In the genomic region with DNA sequence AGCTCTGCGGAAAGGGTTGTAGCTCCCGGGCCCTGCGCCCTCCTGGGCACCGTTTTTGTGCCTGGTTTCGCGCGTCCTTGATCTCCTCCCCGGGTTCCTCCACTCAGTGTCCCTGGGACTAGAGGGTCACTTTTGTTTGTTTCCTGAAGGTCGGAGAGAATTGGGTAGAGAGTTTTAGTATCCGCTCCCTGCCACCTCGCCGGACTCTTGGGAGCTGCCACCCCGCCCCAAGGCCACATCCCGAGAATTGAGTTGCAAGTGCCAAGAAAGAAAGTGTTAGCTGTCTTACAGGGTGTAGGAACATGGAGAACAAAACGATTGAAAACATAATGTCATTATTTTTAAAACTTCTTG, we compare ENCODE assay signal across 8 mouse cellular contexts. TPM values are rescaled to one million over a fixed set of nuclear protein-coding genes. Genes with fewer than 3 reads are reported as not detected.
A peak's percentile ranks its signal among the peaks of the same experiment; 100 is the strongest.
DNase-seq lines count a peak whose midpoint lies in the region; ATAC-seq lines count a peak whose summit lies in the region.

No protein-coding gene starts in this region.

- no peak for DNase-seq in lung, postnatal 14 days
- DNase-seq in cerebellum, postnatal 10 days, result no peak
- no peak for DNase-seq in urinary bladder, postnatal 14 days (ENCODE audit: low spot score)

- H3K4me1 ChIP-seq in lung, embryonic 15.5 days, result peaks cover 14% of the 10 kb centered on the region
- peaks cover 16% of the 10 kb centered on the region for H3K4me1 ChIP-seq in embryonic facial prominence, embryonic 15.5 days
- peaks cover 5% of the 10 kb centered on the region; the same call in 1 of the 2 replicates for H3K4me1 ChIP-seq in intestine, embryonic 16.5 days (ENCODE audit: control insufficient read depth, insufficient read depth, low read length)
- H3K4me1 ChIP-seq in neural tube, embryonic 12.5 days, result peaks cover 10% of the 10 kb centered on the region

- peak overlapping the region; percentile 64 for H3K4me2 ChIP-seq in lung, embryonic 15.5 days
- peak overlapping the region; percentile 58 for H3K4me2 ChIP-seq in embryonic facial prominence, embryonic 15.5 days (replicated peaks)
- peak overlapping the region; percentile 67 for H3K4me2 ChIP-seq in intestine, embryonic 16.5 days (ENCODE audit: low read depth, low read length)
- peak overlapping the region; percentile 72 for H3K4me2 ChIP-seq in neural tube, embryonic 12.5 days (replicated peaks)

- no peaks in the 10 kb centered on the region for H3K9me3 ChIP-seq in lung, embryonic 15.5 days
- no peaks in the 10 kb centered on the region for H3K9me3 ChIP-seq in embryonic facial prominence, embryonic 15.5 days (replicated peaks)
- H3K9me3 ChIP-seq in intestine, embryonic 16.5 days (ENCODE audit: control insufficient read depth, low read length), result no peaks in the 10 kb centered on the region
- no peaks in the 10 kb centered on the region for H3K9me3 ChIP-seq in neural tube, embryonic 12.5 days

- H3K27me3 ChIP-seq in lung, embryonic 15.5 days, result no peaks in the 10 kb centered on the region
- no peaks in the 10 kb centered on the region for H3K27me3 ChIP-seq in embryonic facial prominence, embryonic 15.5 days
- no peaks in the 10 kb centered on the region for H3K27me3 ChIP-seq in intestine, embryonic 16.5 days (replicated peaks; ENCODE audit: control insufficient read depth, insufficient read depth, low read length)
- H3K27me3 ChIP-seq in neural tube, embryonic 12.5 days (replicated peaks), result no peaks in the 10 kb centered on the region

- H3K27ac ChIP-seq in lung, embryonic 15.5 days, result peak overlapping the region; percentile 79
- peak overlapping the region; percentile 96 for H3K27ac ChIP-seq in embryonic facial prominence, embryonic 15.5 days (replicated peaks)
- peak overlapping the region; percentile 85 for H3K27ac ChIP-seq in intestine, embryonic 16.5 days (ENCODE audit: low read length)
- peak overlapping the region; percentile 15; the same call in 1 of the 2 replicates for H3K27ac ChIP-seq in neural tube, embryonic 12.5 days

- H3K36me3 ChIP-seq in lung, embryonic 15.5 days, result no peaks in the 10 kb centered on the region
- no peaks in the 10 kb centered on the region for H3K36me3 ChIP-seq in embryonic facial prominence, embryonic 15.5 days
- H3K36me3 ChIP-seq in intestine, embryonic 16.5 days (ENCODE audit: control insufficient read depth, insufficient read depth, low read length), result no peaks in the 10 kb centered on the region
- H3K36me3 ChIP-seq in neural tube, embryonic 12.5 days, result no peaks in the 10 kb centered on the region

- 0% methylated on average over 15 of the region's 15 CpGs for WGBS in lung, embryonic 15.5 days
- WGBS in embryonic facial prominence, embryonic 15.5 days, result under 1% methylated on average over 15 of the region's 15 CpGs
- 0% methylated on average over 15 of the region's 15 CpGs for WGBS in intestine, embryonic 16.5 days
- WGBS in neural tube, embryonic 12.5 days, result under 1% methylated on average over 15 of the region's 15 CpGs

- peak overlapping the region; percentile 87 for H3K4me3 ChIP-seq in lung, embryonic 15.5 days
- peak overlapping the region; percentile 95 for H3K4me3 ChIP-seq in embryonic facial prominence, embryonic 15.5 days (replicated peaks)
- peak overlapping the region; percentile 94 for H3K4me3 ChIP-seq in intestine, embryonic 16.5 days (ENCODE audit: low read length)
- H3K4me3 ChIP-seq in neural tube, embryonic 12.5 days, result peak overlapping the region; percentile 80

- 0 out of 2 replicates have a peak, but pooled peaks have one; percentile 12 for ATAC-seq in lung, embryonic 15.5 days (ENCODE audit: borderline replicate concordance, extremely low read depth, low FRiP score, low TSS enrichment)
- peak; percentile 0; the same call in 1 of the 2 replicates for ATAC-seq in embryonic facial prominence, embryonic 15.5 days (ENCODE audit: insufficient number of reproducible peaks, low FRiP score, low TSS enrichment, low read depth)
- peak; percentile 21 for ATAC-seq in intestine, embryonic 16.5 days
- no peak for ATAC-seq in neural tube, embryonic 12.5 days (ENCODE audit: low FRiP score, low read depth)
- ATAC-seq in granulocyte monocyte progenitor cell, adult 5-6 weeks (replicated peaks; ENCODE audit: poor library complexity, severe bottlenecking), result no peak

- peak overlapping the region; percentile 91 for H3K9ac ChIP-seq in lung, embryonic 15.5 days
- peak overlapping the region; percentile 98 for H3K9ac ChIP-seq in embryonic facial prominence, embryonic 15.5 days
- peak overlapping the region; percentile 95 for H3K9ac ChIP-seq in intestine, embryonic 16.5 days (ENCODE audit: low read depth, low read length)
- H3K9ac ChIP-seq in neural tube, embryonic 12.5 days, result peak overlapping the region; percentile 74

RNA-seq across cellular contexts. Expression of a gene that starts 0.5 kb away (rescaled TPM):
- polyA plus RNA-seq in lung, embryonic 15.5 days (2015; fragmentation: Nextera tagmentation; extraction: Ambion mirVana), result 427 and 444 TPM in 2 replicates
- 457 and 464 TPM in 2 replicates for polyA plus RNA-seq in embryonic facial prominence, embryonic 15.5 days (2015; fragmentation: Nextera tagmentation; extraction: Ambion mirVana)
- 276 and 282 TPM in 2 replicates for polyA plus RNA-seq in intestine, embryonic 16.5 days (2015; fragmentation: Nextera tagmentation; extraction: Ambion mirVana)
- polyA plus RNA-seq in neural tube, embryonic 12.5 days (2016; fragmentation: Nextera tagmentation; extraction: Ambion mirVana), result 199 and 223 TPM in 2 replicates
- 72.1 and 86.1 TPM in 2 replicates for total RNA-seq in granulocyte monocyte progenitor cell, adult 5-6 weeks (2014; fragmentation: Nextera tagmentation)
- 228 and 237 TPM in 2 replicates for total RNA-seq in granulocyte monocyte progenitor cell, adult 5-6 weeks (2017)

RNA-seq across cellular contexts. Expression of a gene that starts 29.4 kb away (rescaled TPM):
- polyA plus RNA-seq in lung, embryonic 15.5 days (2015; fragmentation: Nextera tagmentation; extraction: Ambion mirVana), result 0.11 TPM in 1 of 2 replicates, not detected in the other
- 0.28 TPM in 1 of 2 replicates, not detected in the other for polyA plus RNA-seq in embryonic facial prominence, embryonic 15.5 days (2015; fragmentation: Nextera tagmentation; extraction: Ambion mirVana)
- polyA plus RNA-seq in intestine, embryonic 16.5 days (2015; fragmentation: Nextera tagmentation; extraction: Ambion mirVana), result not detected in 2 replicates
- polyA plus RNA-seq in neural tube, embryonic 12.5 days (2016; fragmentation: Nextera tagmentation; extraction: Ambion mirVana), result not detected in 2 replicates
- not detected in 2 replicates for total RNA-seq in granulocyte monocyte progenitor cell, adult 5-6 weeks (2014; fragmentation: Nextera tagmentation)
- total RNA-seq in granulocyte monocyte progenitor cell, adult 5-6 weeks (2017), result not detected in 2 replicates

RNA-seq across cellular contexts. Expression of a gene that starts 39.9 kb away (rescaled TPM):
- 0.44 and 0.77 TPM in 2 replicates for polyA plus RNA-seq in lung, embryonic 15.5 days (2015; fragmentation: Nextera tagmentation; extraction: Ambion mirVana)
- 0.85 and 1.2 TPM in 2 replicates for polyA plus RNA-seq in embryonic facial prominence, embryonic 15.5 days (2015; fragmentation: Nextera tagmentation; extraction: Ambion mirVana)
- 0.27 and 0.40 TPM in 2 replicates for polyA plus RNA-seq in intestine, embryonic 16.5 days (2015; fragmentation: Nextera tagmentation; extraction: Ambion mirVana)
- 0.18 and 0.24 TPM in 2 replicates for polyA plus RNA-seq in neural tube, embryonic 12.5 days (2016; fragmentation: Nextera tagmentation; extraction: Ambion mirVana)
- total RNA-seq in granulocyte monocyte progenitor cell, adult 5-6 weeks (2014; fragmentation: Nextera tagmentation), result not detected in 2 replicates
- total RNA-seq in granulocyte monocyte progenitor cell, adult 5-6 weeks (2017), result not detected in 2 replicates

RNA-seq across cellular contexts. Expression of a gene that starts 47.8 kb away (rescaled TPM):
- 7.8 and 9.1 TPM in 2 replicates for polyA plus RNA-seq in lung, embryonic 15.5 days (2015; fragmentation: Nextera tagmentation; extraction: Ambion mirVana)
- polyA plus RNA-seq in embryonic facial prominence, embryonic 15.5 days (2015; fragmentation: Nextera tagmentation; extraction: Ambion mirVana), result 23.6 and 24.0 TPM in 2 replicates
- 5.5 and 6.5 TPM in 2 replicates for polyA plus RNA-seq in intestine, embryonic 16.5 days (2015; fragmentation: Nextera tagmentation; extraction: Ambion mirVana)
- 33.1 and 39.9 TPM in 2 replicates for polyA plus RNA-seq in neural tube, embryonic 12.5 days (2016; fragmentation: Nextera tagmentation; extraction: Ambion mirVana)
- total RNA-seq in granulocyte monocyte progenitor cell, adult 5-6 weeks (2014; fragmentation: Nextera tagmentation), result not detected in 2 replicates
- total RNA-seq in granulocyte monocyte progenitor cell, adult 5-6 weeks (2017), result not detected in 2 replicates

Comparison
In these comparisons a context has a peak if more than half of its experiments do, and no peak if none do; other contexts are left out.
1. ATAC-seq: peak in lung, embryonic 15.5 days (single experiment), embryonic facial prominence, embryonic 15.5 days (single experiment) and intestine, embryonic 16.5 days (single experiment); none in neural tube, embryonic 12.5 days (single experiment) and granulocyte monocyte progenitor cell, adult 5-6 weeks (single experiment).
2. H3K27ac ChIP-seq: peak in every context shown above with its lines; median percentile 96 in embryonic facial prominence, embryonic 15.5 days; 85 in intestine, embryonic 16.5 days; 79 in lung, embryonic 15.5 days; 15 in neural tube, embryonic 12.5 days.
3. Peak in every context shown above with its lines, with median percentiles within 50 percentile points of each other: H3K4me2 ChIP-seq, H3K4me3 ChIP-seq and H3K9ac ChIP-seq.